Mouse (Mus musculus) cerebellum, postnatal 10 days (tissue): ENCODE measurements around the gene Atp5h.

ENCODE experiments used
- DNase-seq, 2 experiments: peaks; one replicate each; pipeline ENCODE4 v3.0.0; 2021; ENCODE audit warnings: mixed read lengths in 2 of 2

The Atp5h gene

GRCm38 (mm10) chr11:115437571-115438122 lies 17.9 kb upstream of the Atp5h start:
- no peak for DNase-seq

- peak; percentile 74 to 75 for DNase-seq
Measured at GRCm38 (mm10) chr11:115435596-115436337, 16.0 kb upstream of the Atp5h start.

GRCm38 (mm10) chr11:115433342-115433741 lies 13.6 kb upstream of the Atp5h start:
- no peak for DNase-seq

- no peak for DNase-seq
Measured at GRCm38 (mm10) chr11:115432814-115433213, 13.1 kb upstream of the Atp5h start.

GRCm38 (mm10) chr11:115430561-115430960 lies 10.8 kb upstream of the Atp5h start:
- no peak for DNase-seq

- peak; percentile 77 to 83 for DNase-seq
Measured at GRCm38 (mm10) chr11:115429307-115429706, 9.5 kb upstream of the Atp5h start.

- peak; percentile 88 to 90 for DNase-seq
Measured at GRCm38 (mm10) chr11:115427482-115428331, 7.9 kb upstream of the Atp5h start.

- DNase-seq = no peak
Measured at GRCm38 (mm10) chr11:115425671-115426070, 5.9 kb upstream of the Atp5h start.

GRCm38 (mm10) chr11:115424666-115425065 lies 4.9 kb upstream of the Atp5h start:
- no peak for DNase-seq

GRCm38 (mm10) chr11:115423091-115423490 lies 3.3 kb upstream of the Atp5h start:
- DNase-seq = no peak

GRCm38 (mm10) chr11:115421972-115422371 lies 2.2 kb upstream of the Atp5h start:
- no peak for DNase-seq

GRCm38 (mm10) chr11:115421328-115421727 lies 1.6 kb upstream of the Atp5h start:
- peak; percentile 65 to 66 for DNase-seq

- DNase-seq = peak; percentile 86
Measured at GRCm38 (mm10) chr11:115420336-115421190, 801 bp upstream of the Atp5h start.

- DNase-seq = no peak
Measured at GRCm38 (mm10) chr11:115409556-115409955, 10.2 kb downstream of the Atp5h start.

GRCm38 (mm10) chr11:115408266-115408920 lies 11.4 kb downstream of the Atp5h start:
- DNase-seq = no peak

- no peak for DNase-seq
Measured at GRCm38 (mm10) chr11:115406858-115407401, 12.8 kb downstream of the Atp5h start.

GRCm38 (mm10) chr11:115405723-115406122 lies 14.0 kb downstream of the Atp5h start:
- no peak for DNase-seq

GRCm38 (mm10) chr11:115403338-115404124 lies 16.2 kb downstream of the Atp5h start, which contains the start of gene Mrpl58:
Mrpl58 (plus strand) TSS chr11:115403752.
- peak; percentile 94 to 95 for DNase-seq

GRCm38 (mm10) chr11:115400630-115401391 lies 19.0 kb downstream of the Atp5h start:
- DNase-seq = peak; percentile 85 to 86

GRCm38 (mm10) chr11:115400126-115400525 lies 19.6 kb downstream of the Atp5h start:
- peak in 1 of 2 experiments; percentile 38 for DNase-seq
